Mouse (Mus musculus) hindbrain, embryonic 11.5 days (tissue): Measurements from ENCODE around the gene Trap1. TPM values are rescaled to one million over a fixed set of nuclear protein-coding genes. Genes with fewer than 3 reads are reported as not detected.

Source experiments
- ATAC-seq: fragments of 200-750 bp; cut with Nextera tagmentation; 2 replicates; pipeline ENCODE4 v1.8.0; 2017; ENCODE audit warnings: mild to moderate bottlenecking, moderate TSS enrichment, moderate library complexity; ENCODE audit not compliant: low FRiP score
- DNase-seq: peaks from one replicate; pipeline ENCODE4 v3.0.0-alpha.2; 2015; ENCODE audit warnings: low spot score
- H3K27ac ChIP-seq: fragments of 300-500 bp; sonication (generic); 2 replicates; pipeline ENCODE4 v1.5.1; 2014; ENCODE audit warnings: mild to moderate bottlenecking, low read depth, low read length
- H3K27me3 ChIP-seq: fragments of 300-500 bp; sonication (generic); 2 replicates; pipeline ENCODE4 v1.6.1; 2014; ENCODE audit warnings: mild to moderate bottlenecking, low read length, moderate library complexity, mixed read lengths; ENCODE audit not compliant: control insufficient read depth, insufficient read depth
- H3K36me3 ChIP-seq: fragments of 300-500 bp; sonication (generic); 2 replicates; pipeline ENCODE4 v1.6.1; 2014; ENCODE audit warnings: mild to moderate bottlenecking, low read length, moderate library complexity, mixed read lengths; ENCODE audit not compliant: control insufficient read depth, insufficient read depth
- H3K4me1 ChIP-seq: fragments of 300-500 bp; sonication (generic); replicated peaks from 2 replicates; pipeline ENCODE4 v1.6.1; 2014; ENCODE audit warnings: low read length, mixed read lengths; ENCODE audit not compliant: control insufficient read depth, insufficient read depth
- H3K4me2 ChIP-seq: fragments of 300-500 bp; sonication (generic); replicated peaks from 2 replicates; pipeline ENCODE4 v1.6.1; 2014; ENCODE audit warnings: mild to moderate bottlenecking, low read depth, low read length
- H3K4me3 ChIP-seq: fragments of 300-500 bp; sonication (generic); 2 replicates; pipeline ENCODE4 v1.5.1; 2014; ENCODE audit warnings: low read depth, low read length
- H3K9ac ChIP-seq: fragments of 300-500 bp; sonication (generic); 2 replicates; pipeline ENCODE4 v1.6.1; 2014; ENCODE audit warnings: low read depth, low read length
- H3K9me3 ChIP-seq: fragments of 300-500 bp; sonication (generic); 2 replicates; pipeline ENCODE4 v1.6.1; 2016; ENCODE audit warnings: low read length; ENCODE audit not compliant: control insufficient read depth
- WGBS: fragments of 180-500 bp; shearing (Covaris S2); extraction: QIAGEN DNeasy Blood & Tissue Kit; methylation state at CpG from one replicate; pipeline ENCODE4 v1.1.7; 2014; 5-methylcytosine and 5-hydroxymethylcytosine counted together
- polyA plus RNA-seq: library from polyadenylated mRNA; unstranded; fragments of >200 nt; fragmentation: Nextera tagmentation; extraction: Ambion mirVana; gene quantifications from 2 replicates; pipeline ENCODE4 v1.2.1, GENCODE M21; 2014

Trap1 gene
- polyA plus RNA-seq, result 73.3 and 79.4 TPM in 2 replicates

GRCm38 (mm10) chr16:4077384-4078061 is at the start of gene Trap1:
Trap1 (minus strand) TSS chr16:4077827.
- Histone ChIP-seq H3K4me2 (peak within 1 kb of the TSS; percentile 58), H3K4me3 (peak within 1 kb of the TSS; percentile 86), H3K27ac (peak within 1 kb of the TSS; percentile 65), H3K36me3 (no peaks in the 10 kb centered on the region), H3K9me3 (no peaks in the 10 kb centered on the region), H3K27me3 (no peaks in the 10 kb centered on the region), H3K4me1 (peaks cover 2% of the 10 kb centered on the region; the same call in 1 of the 2 replicates), H3K9ac (peak within 1 kb of the TSS; percentile 91)
- peak; percentile 92 for DNase-seq
- under 1% methylated on average over 58 of the region's 58 CpGs for WGBS
- peak; percentile 97 for ATAC-seq

GRCm38 (mm10) chr16:4117072-4117471 is 39.4 kb upstream of the Trap1 start:
- Histone ChIP-seq H3K27ac (no peak overlapping the region), H3K9me3 (no peaks in the 10 kb centered on the region), H3K36me3 (peaks cover 19% of the 10 kb centered on the region), H3K4me3 (no peak overlapping the region), H3K4me2 (no peak overlapping the region), H3K4me1 (no peaks in the 10 kb centered on the region), H3K9ac (no peak overlapping the region), H3K27me3 (no peaks in the 10 kb centered on the region)
- ATAC-seq (no peak), DNase-seq (no peak)
- whole genome bisulfite sequencing, result 97% methylated on average over 4 of the region's 4 CpGs

GRCm38 (mm10) chr16:4100374-4100773 is 22.7 kb upstream of the Trap1 start:
- no peaks in the 10 kb centered on the region for H3K9me3 ChIP-seq
- H3K9ac ChIP-seq, result no peak overlapping the region
- H3K4me2 ChIP-seq, result no peak overlapping the region
- H3K36me3 ChIP-seq, result peaks cover 9% of the 10 kb centered on the region; the same call in 1 of the 2 replicates
- no peaks in the 10 kb centered on the region for H3K27me3 ChIP-seq
- DNase-seq, result no peak
- no peak overlapping the region for H3K4me3 ChIP-seq
- 89% methylated on average over 2 of the region's 2 CpGs for WGBS
- no peak for ATAC-seq
- H3K4me1 ChIP-seq, result no peaks in the 10 kb centered on the region
- no peak overlapping the region for H3K27ac ChIP-seq

- ATAC-seq, result no peak
- H3K9ac ChIP-seq, result no peak overlapping the region
- no peaks in the 10 kb centered on the region for H3K9me3 ChIP-seq
- no peak overlapping the region for H3K4me2 ChIP-seq
- H3K4me1 ChIP-seq, result no peaks in the 10 kb centered on the region
- H3K27ac ChIP-seq, result no peak overlapping the region
- DNase-seq, result no peak
- WGBS, result 90% methylated on average over 1 of the region's 1 CpGs
- H3K4me3 ChIP-seq, result no peak overlapping the region
- H3K27me3 ChIP-seq, result no peaks in the 10 kb centered on the region
- peaks cover 11% of the 10 kb centered on the region; the same call in 1 of the 2 replicates for H3K36me3 ChIP-seq
These were observed 19.9 kb upstream of the Trap1 start for GRCm38 (mm10) chr16:4097521-4097920.

GRCm38 (mm10) chr16:4096898-4097297 is 19.3 kb upstream of the Trap1 start:
- no peak overlapping the region for H3K27ac ChIP-seq
- no peak for ATAC-seq

GRCm38 (mm10) chr16:4096141-4096540 is 18.5 kb upstream of the Trap1 start:
- H3K27ac ChIP-seq, result no peak overlapping the region
- no peak for ATAC-seq
- peaks cover 16% of the 10 kb centered on the region; the same call in 1 of the 2 replicates for H3K36me3 ChIP-seq
- WGBS, result 100% methylated on average over 3 of the region's 3 CpGs
- no peaks in the 10 kb centered on the region for H3K27me3 ChIP-seq
- H3K4me1 ChIP-seq, result no peaks in the 10 kb centered on the region
- no peak for DNase-seq
- H3K9me3 ChIP-seq, result no peaks in the 10 kb centered on the region
- no peak overlapping the region for H3K4me3 ChIP-seq
- no peak overlapping the region for H3K4me2 ChIP-seq
- no peak overlapping the region for H3K9ac ChIP-seq

More at GRCm38 (mm10) chr16:4096898-4097297, 19.3 kb upstream of the Trap1 start:
- Histone ChIP-seq H3K4me1 (no peaks in the 10 kb centered on the region), H3K27me3 (no peaks in the 10 kb centered on the region), H3K4me3 (no peak overlapping the region), H3K36me3 (peaks cover 12% of the 10 kb centered on the region; the same call in 1 of the 2 replicates), H3K9me3 (no peaks in the 10 kb centered on the region), H3K4me2 (no peak overlapping the region), H3K9ac (no peak overlapping the region)
- DNase-seq, result no peak

- H3K9me3 ChIP-seq, result no peaks in the 10 kb centered on the region
- no peak for DNase-seq
- H3K27ac ChIP-seq, result no peak overlapping the region
- WGBS, result 96% methylated on average over 8 of the region's 8 CpGs
- ATAC-seq, result no peak
- H3K4me3 ChIP-seq, result no peak overlapping the region
- H3K4me1 ChIP-seq, result no peaks in the 10 kb centered on the region
- no peak overlapping the region for H3K4me2 ChIP-seq
- peaks cover 37% of the 10 kb centered on the region for H3K36me3 ChIP-seq
- no peaks in the 10 kb centered on the region for H3K27me3 ChIP-seq
- no peak overlapping the region for H3K9ac ChIP-seq
These were observed 9.7 kb upstream of the Trap1 start for GRCm38 (mm10) chr16:4087214-4087913.

- Histone ChIP-seq H3K9ac (no peak overlapping the region), H3K4me2 (no peak overlapping the region), H3K27ac (no peak overlapping the region), H3K27me3 (no peaks in the 10 kb centered on the region), H3K4me3 (no peak overlapping the region), H3K9me3 (no peaks in the 10 kb centered on the region), H3K4me1 (no peaks in the 10 kb centered on the region), H3K36me3 (peaks cover 32% of the 10 kb centered on the region)
- no peak for DNase-seq
- 97% methylated on average over 9 of the region's 9 CpGs for WGBS
- no peak for ATAC-seq
These were observed 8.3 kb upstream of the Trap1 start for GRCm38 (mm10) chr16:4085851-4086387.
